Mouse (Mus musculus) intestine, embryonic 15.5 days (tissue): ENCODE measurements around the gene BC005537. TPM values are rescaled to one million over a fixed set of nuclear protein-coding genes. Genes with fewer than 3 reads are reported as not detected.
"Not testable (repeated sequence)": the region's sequence is repeated elsewhere in the genome, so short reads cannot be mapped to it uniquely, and the experiment has no call there.

ENCODE experiments used
- ATAC-seq: fragments of 200-750 bp; cut with Nextera tagmentation; 2 replicates; pipeline ENCODE4 v1.8.0; 2017; ENCODE audit warnings: moderate TSS enrichment, moderate library complexity
- H3K27ac ChIP-seq: fragments of 300-500 bp; sonication (generic); 2 replicates; pipeline ENCODE4 v1.5.1; 2015; ENCODE audit warnings: mild to moderate bottlenecking, inconsistent platforms
- H3K27me3 ChIP-seq: fragments of 300-500 bp; sonication (generic); replicated peaks from 2 replicates; pipeline ENCODE4 v1.6.1; 2015; ENCODE audit warnings: inconsistent platforms
- H3K36me3 ChIP-seq: fragments of 300-500 bp; sonication (generic); 2 replicates; pipeline ENCODE4 v1.6.1; 2015; ENCODE audit warnings: inconsistent platforms
- H3K4me1 ChIP-seq: fragments of 300-500 bp; sonication (generic); replicated peaks from 2 replicates; pipeline ENCODE4 v1.6.1; 2015; ENCODE audit warnings: inconsistent platforms
- H3K4me2 ChIP-seq: fragments of 300-500 bp; sonication (generic); replicated peaks from 2 replicates; pipeline ENCODE4 v1.6.1; 2015; ENCODE audit warnings: mild to moderate bottlenecking, inconsistent platforms
- H3K4me3 ChIP-seq: fragments of 300-500 bp; sonication (generic); replicated peaks from 2 replicates; pipeline ENCODE4 v1.5.1; 2015; ENCODE audit warnings: inconsistent platforms
- H3K9ac ChIP-seq: fragments of 300-500 bp; sonication (generic); 2 replicates; pipeline ENCODE4 v1.6.1; 2015; ENCODE audit warnings: inconsistent platforms
- H3K9me3 ChIP-seq: fragments of 300-500 bp; sonication (generic); 2 replicates; pipeline ENCODE4 v1.6.1; 2016; ENCODE audit warnings: inconsistent platforms
- WGBS: fragments of 180-500 bp; shearing (Covaris S2); methylation state at CpG from one replicate; pipeline ENCODE4 v1.1.7; 2015; 5-methylcytosine and 5-hydroxymethylcytosine counted together
- polyA plus RNA-seq: library from polyadenylated mRNA; unstranded; fragments of >200 nt; fragmentation: Nextera tagmentation; extraction: Ambion mirVana; gene quantifications from 2 replicates; pipeline ENCODE4 v1.2.1, GENCODE M21; 2015

BC005537 gene
- polyA plus RNA-seq, result 12.4 and 13.2 TPM in 2 replicates

- ATAC-seq, result peak; percentile 66
- H3K9me3 ChIP-seq, result no peaks in the 10 kb centered on the region
- H3K27me3 ChIP-seq, result no peaks in the 10 kb centered on the region
- H3K27ac ChIP-seq, result peak within 1 kb of the TSS; percentile 95
- peak within 1 kb of the TSS; percentile 94 for H3K9ac ChIP-seq
- WGBS, result under 1% methylated on average over 62 of the region's 74 CpGs
- H3K4me3 ChIP-seq, result peak within 1 kb of the TSS; percentile 98
- peak within 1 kb of the TSS; percentile 87 for H3K4me2 ChIP-seq
- H3K4me1 ChIP-seq, result peaks cover 5% of the 10 kb centered on the region
- no peaks in the 10 kb centered on the region; the same call in 1 of the 2 replicates for H3K36me3 ChIP-seq
These were observed at the start of gene BC005537 for GRCm38 (mm10) chr13:24801308-24801921. BC005537 (plus strand) TSS chr13:24801657.

- no peak for ATAC-seq
- no peaks in the 10 kb centered on the region for H3K9me3 ChIP-seq
- peaks cover 9% of the 10 kb centered on the region; the same call in 1 of the 2 replicates for H3K36me3 ChIP-seq
- H3K4me2 ChIP-seq, result no peak overlapping the region
- WGBS, result 93% methylated on average over 3 of the region's 3 CpGs
- no peak overlapping the region for H3K4me3 ChIP-seq
- H3K4me1 ChIP-seq, result peaks cover 4% of the 10 kb centered on the region; the same call in 1 of the 2 replicates
- no peaks in the 10 kb centered on the region for H3K27me3 ChIP-seq
- no peak overlapping the region for H3K27ac ChIP-seq
- no peak overlapping the region for H3K9ac ChIP-seq
These were observed 44.7 kb upstream of the BC005537 start for GRCm38 (mm10) chr13:24756756-24757155.

DNA sequence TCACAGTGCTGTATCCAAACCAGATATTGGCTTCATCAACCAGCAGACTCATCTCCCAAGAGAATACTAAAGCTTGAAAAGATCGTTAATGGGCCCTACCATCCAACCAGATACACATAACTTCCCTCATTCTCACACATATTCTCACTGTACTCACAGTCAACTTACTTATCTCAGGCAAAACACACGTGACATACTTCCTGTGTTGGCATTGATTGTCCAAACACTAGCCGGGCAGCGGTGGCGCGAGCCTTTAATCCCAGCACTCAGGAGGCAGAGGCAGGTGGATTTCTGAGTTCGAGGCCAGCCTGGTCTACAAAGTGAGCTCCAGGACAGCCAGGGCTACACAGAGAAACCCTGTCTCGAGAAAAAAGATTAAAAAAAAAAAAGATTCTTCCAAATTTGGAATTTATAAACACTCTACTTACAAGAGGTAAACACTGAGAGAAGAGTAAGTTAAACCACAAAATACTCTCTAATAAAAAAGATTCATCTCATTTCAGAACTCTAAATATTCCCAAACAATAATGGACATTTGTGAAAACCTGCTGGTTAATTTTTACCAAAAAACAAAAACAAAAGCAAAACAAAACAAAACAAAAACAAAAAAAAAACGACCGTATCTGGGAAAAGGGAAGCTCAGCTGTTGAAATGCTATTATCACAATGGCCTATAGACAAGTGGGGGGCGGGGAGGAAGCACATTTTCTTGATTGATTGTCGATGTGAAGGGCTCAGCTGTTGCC lies 43.5 kb upstream of the BC005537 start:
- WGBS, result 75% methylated on average over 12 of the region's 12 CpGs
- Histone ChIP-seq H3K4me3 (no peak overlapping the region), H3K4me1 (peaks cover 4% of the 10 kb centered on the region; the same call in 1 of the 2 replicates), H3K9ac (no peak overlapping the region), H3K36me3 (peaks cover 9% of the 10 kb centered on the region; the same call in 1 of the 2 replicates), H3K4me2 (no peak overlapping the region), H3K27ac (no peak overlapping the region), H3K9me3 (no peaks in the 10 kb centered on the region), H3K27me3 (no peaks in the 10 kb centered on the region)
- ATAC-seq, result no peak

GRCm38 (mm10) chr13:24759451-24759850 lies 42.0 kb upstream of the BC005537 start:
- peaks cover 4% of the 10 kb centered on the region; the same call in 1 of the 2 replicates for H3K4me1 ChIP-seq
- no peak overlapping the region for H3K27ac ChIP-seq
- no peaks in the 10 kb centered on the region for H3K9me3 ChIP-seq
- ATAC-seq, result no peak
- no peak overlapping the region for H3K9ac ChIP-seq
- no peak overlapping the region for H3K4me3 ChIP-seq
- peaks cover 9% of the 10 kb centered on the region; the same call in 1 of the 2 replicates for H3K36me3 ChIP-seq
- WGBS, result 86% methylated on average over 10 of the region's 10 CpGs
- H3K4me2 ChIP-seq, result no peak overlapping the region
- no peaks in the 10 kb centered on the region for H3K27me3 ChIP-seq

DNA sequence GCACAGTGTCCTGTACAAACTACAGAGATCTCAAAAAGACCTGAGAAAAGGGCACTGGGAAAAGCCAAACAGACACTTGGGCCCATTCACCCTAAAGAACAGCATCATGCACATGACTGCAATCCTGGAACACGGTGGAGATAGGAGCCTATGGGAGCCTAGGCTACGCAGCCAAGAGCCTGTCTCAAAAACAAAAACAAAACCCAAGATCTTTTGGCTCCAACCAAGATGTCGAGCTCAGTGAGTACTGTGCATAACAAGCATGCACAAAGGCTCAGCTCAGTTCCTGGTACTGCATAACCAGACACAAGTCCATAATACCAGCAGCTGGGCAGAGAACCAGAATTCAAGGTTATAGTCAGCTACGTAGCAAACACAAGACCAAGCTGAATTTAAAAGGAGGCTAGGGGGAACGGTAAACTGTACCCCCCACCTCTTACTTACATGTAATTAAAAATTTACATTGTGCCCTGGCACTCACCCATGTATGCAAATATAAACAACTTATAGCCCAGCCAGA lies 41.0 kb upstream of the BC005537 start:
- no peak for ATAC-seq
- peak overlapping the region; percentile 63 for H3K4me2 ChIP-seq
- peak overlapping the region; percentile 74; the same call in 1 of the 2 replicates for H3K9ac ChIP-seq

GRCm38 (mm10) chr13:24761083-24761402 lies 40.4 kb upstream of the BC005537 start:
- Histone ChIP-seq H3K27ac (peak overlapping the region; percentile 66), H3K36me3 (peaks cover 7% of the 10 kb centered on the region; the same call in 1 of the 2 replicates), H3K9me3 (no peaks in the 10 kb centered on the region), H3K4me1 (peaks cover 4% of the 10 kb centered on the region; the same call in 1 of the 2 replicates), H3K9ac (peak overlapping the region; percentile 74), H3K4me3 (peak overlapping the region; percentile 82), H3K27me3 (no peaks in the 10 kb centered on the region), H3K4me2 (peak overlapping the region; percentile 63)
- WGBS, result 3% methylated on average over 10 of the region's 10 CpGs
- no peak for ATAC-seq

More for the DNA sequence above, 41.0 kb upstream of the BC005537 start:
- H3K36me3 ChIP-seq, result peaks cover 9% of the 10 kb centered on the region; the same call in 1 of the 2 replicates
- 53% methylated on average over 5 of the region's 5 CpGs for WGBS
- H3K9me3 ChIP-seq, result no peaks in the 10 kb centered on the region
- H3K4me3 ChIP-seq, result peak overlapping the region; percentile 82
- peaks cover 4% of the 10 kb centered on the region; the same call in 1 of the 2 replicates for H3K4me1 ChIP-seq
- no peak overlapping the region for H3K27ac ChIP-seq
- no peaks in the 10 kb centered on the region for H3K27me3 ChIP-seq

DNA sequence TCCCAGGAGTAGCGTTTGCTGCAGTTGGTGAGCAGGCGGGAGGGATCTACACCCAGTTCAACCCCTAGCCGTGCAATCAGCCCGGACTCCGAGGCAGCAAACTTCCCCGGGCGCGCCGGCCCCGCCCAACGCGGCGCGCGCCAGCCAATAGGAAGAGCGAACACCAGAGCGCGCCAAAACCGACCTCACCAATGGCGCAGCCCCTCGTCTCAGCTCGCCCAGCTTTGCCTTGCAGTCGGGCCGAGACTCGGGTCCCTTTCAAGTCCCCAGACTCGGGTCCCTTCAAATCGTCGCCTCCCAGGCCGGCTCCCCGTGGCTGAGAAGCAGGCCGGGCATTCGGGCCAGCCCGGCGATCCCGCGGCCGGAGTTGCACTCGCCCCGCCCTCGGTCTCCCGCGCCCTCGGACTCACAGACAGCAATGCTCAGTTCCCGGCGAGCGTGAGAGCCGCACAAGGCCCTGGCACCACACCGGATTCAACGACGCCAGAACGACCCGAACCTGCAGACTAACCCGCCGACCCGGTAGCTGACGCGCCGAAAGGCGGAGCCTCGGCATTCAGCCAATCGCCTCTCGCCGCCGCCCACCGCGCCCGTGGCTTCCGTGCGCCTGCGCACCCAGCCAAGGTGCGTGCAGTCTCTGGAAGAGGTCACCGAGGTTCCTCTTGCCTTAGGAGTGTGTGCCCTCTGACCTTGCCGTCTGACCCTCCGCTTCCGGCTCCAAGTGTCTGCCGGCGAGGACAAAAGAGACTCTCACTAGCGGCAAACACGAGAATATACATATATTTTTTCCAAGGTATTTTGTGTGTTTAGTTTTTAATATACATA lies 39.8 kb upstream of the BC005537 start, which contains the start of gene Gmnn:
Gene Gmnn (minus strand): TSS at position 521 of the 825 bp plus-strand sequence.
- no peaks in the 10 kb centered on the region for H3K27me3 ChIP-seq
- peaks cover 7% of the 10 kb centered on the region; the same call in 1 of the 2 replicates for H3K36me3 ChIP-seq
- H3K4me3 ChIP-seq, result peak within 1 kb of the TSS; percentile 82
- peak within 1 kb of the TSS; percentile 91 for H3K27ac ChIP-seq
- WGBS, result under 1% methylated on average over 78 of the region's 79 CpGs
- H3K9me3 ChIP-seq, result no peaks in the 10 kb centered on the region
- peak within 1 kb of the TSS; percentile 63 for H3K4me2 ChIP-seq
- peak; percentile 99 for ATAC-seq
- H3K9ac ChIP-seq, result peak within 1 kb of the TSS; percentile 74
- peaks cover 4% of the 10 kb centered on the region; the same call in 1 of the 2 replicates for H3K4me1 ChIP-seq

- ATAC-seq, result no peak
- 31% methylated on average over 4 of the region's 4 CpGs for WGBS
These were observed 39.2 kb upstream of the BC005537 start for GRCm38 (mm10) chr13:24762254-24762653.

GRCm38 (mm10) chr13:24767809-24768208 lies 33.6 kb upstream of the BC005537 start:
- not testable (repeated sequence) for H3K4me3 ChIP-seq, ATAC-seq, H3K9me3 ChIP-seq, H3K27ac ChIP-seq, H3K9ac ChIP-seq, H3K4me1 ChIP-seq, H3K4me2 ChIP-seq, H3K36me3 ChIP-seq, H3K27me3 ChIP-seq
- 73% methylated on average over 4 of the region's 4 CpGs for WGBS

More at GRCm38 (mm10) chr13:24762254-24762653, 39.2 kb upstream of the BC005537 start:
- Histone ChIP-seq H3K4me3 (peak overlapping the region; percentile 82), H3K4me1 (peaks cover 4% of the 10 kb centered on the region; the same call in 1 of the 2 replicates), H3K27me3 (no peaks in the 10 kb centered on the region), H3K9me3 (no peaks in the 10 kb centered on the region), H3K36me3 (peaks cover 7% of the 10 kb centered on the region; the same call in 1 of the 2 replicates), H3K4me2 (peak overlapping the region; percentile 63), H3K9ac (peak overlapping the region; percentile 74), H3K27ac (no peak overlapping the region)

GRCm38 (mm10) chr13:24771482-24771881 lies 30.0 kb upstream of the BC005537 start:
- not testable (repeated sequence) for H3K36me3 ChIP-seq, H3K4me2 ChIP-seq, H3K9ac ChIP-seq, H3K9me3 ChIP-seq, ATAC-seq, H3K27me3 ChIP-seq, H3K4me3 ChIP-seq, H3K27ac ChIP-seq, H3K4me1 ChIP-seq
- 94% methylated on average over 10 of the region's 10 CpGs for WGBS

- no peak overlapping the region for H3K4me2 ChIP-seq
- no peak overlapping the region for H3K4me3 ChIP-seq
- no peaks in the 10 kb centered on the region for H3K27me3 ChIP-seq
- H3K36me3 ChIP-seq, result no peaks in the 10 kb centered on the region
- H3K9me3 ChIP-seq, result no peaks in the 10 kb centered on the region
- ATAC-seq, result no peak
- no peaks in the 10 kb centered on the region for H3K4me1 ChIP-seq
- 45% methylated on average over 7 of the region's 7 CpGs for WGBS
- no peak overlapping the region for H3K27ac ChIP-seq
- H3K9ac ChIP-seq, result no peak overlapping the region
These were observed 25.2 kb upstream of the BC005537 start for GRCm38 (mm10) chr13:24776146-24776844.
